Mouse (Mus musculus): ENCODE measurements around the gene Apoe. TPM values are rescaled to one million over a fixed set of nuclear protein-coding genes. Genes with fewer than 3 reads are reported as not detected.

Gene Apoe
- total and polyA plus RNA-seq, 3 experiments = 6.2 to 16.7 (median 10.0) TPM

DNA sequence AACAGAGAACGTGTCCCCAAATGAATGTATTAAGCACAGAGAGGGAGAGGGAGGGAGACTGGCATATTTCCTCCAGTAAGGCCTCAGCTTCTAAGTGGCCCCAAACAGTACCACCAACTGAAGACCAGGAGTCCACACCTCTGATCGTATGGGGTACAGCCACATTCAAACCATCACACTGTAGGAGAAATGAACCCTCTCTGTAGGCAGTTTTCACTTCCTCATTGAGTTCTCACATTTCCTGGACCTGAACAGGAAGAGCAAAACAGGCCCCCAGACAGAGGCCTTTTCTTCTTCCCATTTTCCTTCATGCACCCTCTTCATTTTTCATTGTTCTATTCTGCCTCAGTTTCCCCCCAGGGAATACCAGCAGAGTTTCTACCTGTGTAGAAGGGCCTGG is 31.6 kb downstream of the Apoe start:
- Histone ChIP-seq H3K4me3 (replicated peaks in 1 of 3; ENCODE audit: low read depth in 2 of 3, low read length in 2 of 3, poor library complexity in 1 of 3) (no peak overlapping the region), H3K4me1 (ENCODE audit: control insufficient read depth in 1 of 2, insufficient read depth in 2 of 2) (peaks cover 14 to 45% of the 10 kb centered on the region in 2 experiments; a peak in 3 of 4 replicates), H3K27ac (ENCODE audit: insufficient read depth, low read depth) (peak overlapping the region; percentile 72), H3K27me3 (replicated peaks) (peaks cover 2% of the 10 kb centered on the region), H3K4me2 (ENCODE audit: insufficient read depth, low read depth, poor library complexity, severe bottlenecking) (no peak overlapping the region), H3K36me3 (replicated peaks in 1 of 2; ENCODE audit: control insufficient read depth in 1 of 2, insufficient read depth in 1 of 2, low read length in 1 of 2) (peaks cover 5% of the 10 kb centered on the region in 2 experiments), H3K9ac (ENCODE audit: insufficient read depth, low read depth) (no peak overlapping the region), H3K79me2 (replicated peaks; ENCODE audit: control insufficient read depth, extremely low read depth, insufficient read depth, poor library complexity, severe bottlenecking) (peaks cover 22% of the 10 kb centered on the region), H3K9me3 (replicated peaks; ENCODE audit: low read length) (no peaks in the 10 kb centered on the region)
- peak; percentile 52 for DNase-seq (ENCODE audit: extremely low read depth)
- TF ChIP-seq TBP (conservative IDR thresholded peaks at IDR 0.05; ENCODE audit: low read depth, low read length) (0 out of 2 replicates have a peak, but pooled peaks have one; percentile 37), CHD1 (IDR thresholded peaks at IDR 0.05; ENCODE audit: low read depth, low read length) (no peak), IRF4 (IDR thresholded peaks at IDR 0.05; ENCODE audit: low read depth, low read length) (peak; percentile 91), MAX (IDR thresholded peaks at IDR 0.05; ENCODE audit: low read length) (peak; percentile 50; the same call in 1 of the 2 replicates), CHD2 (IDR thresholded peaks at IDR 0.05; ENCODE audit: low read length) (peak; percentile 50; the same call in 1 of the 2 replicates), MYC (IDR thresholded peaks at IDR 0.05; ENCODE audit: low read depth, low read length) (no peak; the same call in 1 of the 2 replicates), HCFC1 (IDR thresholded peaks at IDR 0.05; ENCODE audit: low read depth, low read length) (0 out of 2 replicates have a peak, but pooled peaks have one; percentile 22), ELF1 (IDR thresholded peaks at IDR 0.05; ENCODE audit: low read depth, low read length) (peak; percentile 79), MAZ (IDR thresholded peaks at IDR 0.05; ENCODE audit: low read depth, low read length) (no peak), NELFE (IDR thresholded peaks at IDR 0.05; ENCODE audit: low read depth, low read length) (peak; percentile 26; the same call in 1 of the 2 replicates), MAFK (IDR thresholded peaks at IDR 0.05; ENCODE audit: insufficient replicate concordance, low read length) (peak; percentile 45; the same call in 1 of the 2 replicates), EP300 (IDR thresholded peaks at IDR 0.05; ENCODE audit: low read length) (peak; percentile 87), KAT2A (IDR thresholded peaks at IDR 0.05; ENCODE audit: insufficient replicate concordance, low read length) (no peak), TCF12 (IDR thresholded peaks at IDR 0.05; ENCODE audit: low read depth, low read length) (0 out of 2 replicates have a peak, but pooled peaks have one; percentile 31), RCOR1 (conservative IDR thresholded peaks at IDR 0.05; ENCODE audit: low read depth, low read length) (0 out of 2 replicates have a peak, but pooled peaks have one; percentile 67)
- in situ Hi-C loops (cut with MboI; ENCODE audit: low pct_ligation_motif_present, low pct_unique_long_range_greater_than_20kb, low sequenced_read_pairs) (loop anchor here (5.0 kb wide), 2 partner anchors 45 to 205 kb away; no protein-coding TSS in a partner anchor), dilution Hi-C loops (cut with MboI; ENCODE audit: extremely low pct_ligation_motif_present, extremely low pct_unique_long_range_greater_than_20kb, low sequenced_read_pairs) (no loop called here)

DNA sequence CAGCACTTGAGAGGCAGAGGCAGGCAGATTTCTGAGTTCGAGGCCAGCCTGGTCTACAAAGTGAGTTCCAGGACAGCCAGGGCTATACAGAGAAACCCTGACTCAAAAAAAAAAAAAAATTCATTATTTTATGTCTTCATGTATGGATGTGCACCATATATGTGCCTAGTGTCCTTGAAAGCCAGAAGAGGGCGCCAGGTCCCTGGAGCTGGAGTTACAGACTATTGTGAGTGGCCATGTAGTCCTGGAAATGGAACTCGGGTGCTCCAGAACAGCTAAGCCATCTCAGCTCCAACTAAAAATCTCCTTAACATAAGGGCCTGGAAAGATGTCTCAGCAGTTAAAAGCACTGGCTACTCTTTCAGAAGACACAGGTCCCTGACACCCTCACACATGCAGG is 32.2 kb downstream of the Apoe start:
- dilution Hi-C loops (cut with MboI; ENCODE audit: extremely low pct_ligation_motif_present, extremely low pct_unique_long_range_greater_than_20kb, low sequenced_read_pairs) (no loop called here), in situ Hi-C loops (cut with MboI; ENCODE audit: low pct_ligation_motif_present, low pct_unique_long_range_greater_than_20kb, low sequenced_read_pairs) (loop anchor here (5.0 kb wide), 2 partner anchors 46 to 206 kb away; no protein-coding TSS in a partner anchor)
- no peak overlapping the region for H3K9ac ChIP-seq (ENCODE audit: insufficient read depth, low read depth)
- H3K9me3 ChIP-seq (replicated peaks; ENCODE audit: low read length) = no peaks in the 10 kb centered on the region
- H3K36me3 ChIP-seq (replicated peaks in 1 of 2; ENCODE audit: control insufficient read depth in 1 of 2, insufficient read depth in 1 of 2, low read length in 1 of 2) = peaks cover 9 to 12% of the 10 kb centered on the region in 2 experiments
- H3K79me2 ChIP-seq (replicated peaks; ENCODE audit: control insufficient read depth, extremely low read depth, insufficient read depth, poor library complexity, severe bottlenecking) = peaks cover 29% of the 10 kb centered on the region
- no peak overlapping the region for H3K4me3 ChIP-seq (replicated peaks in 1 of 3; ENCODE audit: low read depth in 2 of 3, low read length in 2 of 3, poor library complexity in 1 of 3)
- DNase-seq (ENCODE audit: extremely low read depth) = peak; percentile 62
- peak overlapping the region; percentile 72 for H3K27ac ChIP-seq (ENCODE audit: insufficient read depth, low read depth)
- H3K4me1 ChIP-seq (ENCODE audit: control insufficient read depth in 1 of 2, insufficient read depth in 2 of 2) = peaks cover 14 to 49% of the 10 kb centered on the region in 2 experiments; a peak in 3 of 4 replicates
- peaks cover 2% of the 10 kb centered on the region for H3K27me3 ChIP-seq (replicated peaks)
- TF ChIP-seq ZKSCAN1 (IDR thresholded peaks at IDR 0.05; ENCODE audit: borderline replicate concordance, low read depth, low read length) = no peak
- no peak for TF ChIP-seq MAX (IDR thresholded peaks at IDR 0.05; ENCODE audit: low read length)
- no peak for TF ChIP-seq ETS1 (conservative IDR thresholded peaks at IDR 0.05; ENCODE audit: low read depth, low read length)
- no peak for TF ChIP-seq MEF2A (IDR thresholded peaks at IDR 0.05; ENCODE audit: borderline replicate concordance, low read depth, low read length)
- TF ChIP-seq CTCF (conservative IDR thresholded peaks at IDR 0.05 in 1 of 2, IDR thresholded peaks at IDR 0.05 in 1 of 2; ENCODE audit: low read depth in 2 of 2, low read length in 2 of 2) = peak in 1 of 2 experiments; percentile 42; a peak in 2 of 4 replicates
- peak; percentile 65 for TF ChIP-seq ZNF384 (IDR thresholded peaks at IDR 0.05; ENCODE audit: low read depth, low read length)
- no peak for TF ChIP-seq MYC (IDR thresholded peaks at IDR 0.05; ENCODE audit: low read depth, low read length)
- TF ChIP-seq PAX5 (IDR thresholded peaks at IDR 0.05; ENCODE audit: low read length) = no peak
- no peak overlapping the region for H3K4me2 ChIP-seq (ENCODE audit: insufficient read depth, low read depth, poor library complexity, severe bottlenecking)
